Mouse (Mus musculus) R1 (cell line): ENCODE measurements around the gene Ss18l2.

Experiments used
- DNase-seq: peaks from one replicate; pipeline ENCODE4 v3.0.0-alpha.2; 2018; ENCODE audit warnings: low read depth, low spot score

The Ss18l2 gene

GRCm38 (mm10) chr9:121704261-121704645, 5.9 kb upstream of the Ss18l2 start:
- no peak for DNase-seq

GRCm38 (mm10) chr9:121704646-121705625, 5.2 kb upstream of the Ss18l2 start, which contains the start of gene Sec22c:
Gene Sec22c, minus strand, starts transcription at chr9:121705490.
- peak; percentile 95 for DNase-seq

GRCm38 (mm10) chr9:121706029-121706675, 4.0 kb upstream of the Ss18l2 start:
- DNase-seq, result no peak

- DNase-seq, result no peak
Observed at GRCm38 (mm10) chr9:121707801-121708200, 2.3 kb upstream of the Ss18l2 start.

- DNase-seq, result peak; percentile 17
Observed at GRCm38 (mm10) chr9:121708506-121709486, 1.3 kb upstream of the Ss18l2 start.

GRCm38 (mm10) chr9:121710584-121710975, 451 bp downstream of the Ss18l2 start:
- no peak for DNase-seq

GRCm38 (mm10) chr9:121717048-121717447, 6.9 kb downstream of the Ss18l2 start:
- no peak for DNase-seq

GRCm38 (mm10) chr9:121718070-121718705, 8.1 kb downstream of the Ss18l2 start:
- peak; percentile 29 for DNase-seq

GRCm38 (mm10) chr9:121718792-121719318, 8.7 kb downstream of the Ss18l2 start, which contains the start of gene Nktr:
Gene Nktr, plus strand, starts transcription at chr9:121719169.
- DNase-seq, result peak; percentile 98

GRCm38 (mm10) chr9:121719347-121720331, 9.5 kb downstream of the Ss18l2 start:
- DNase-seq, result peak; percentile 57

GRCm38 (mm10) chr9:121740490-121740889, 30.4 kb downstream of the Ss18l2 start:
- DNase-seq, result no peak

- DNase-seq, result no peak
Observed at GRCm38 (mm10) chr9:121741168-121741567, 31.0 kb downstream of the Ss18l2 start.

- no peak for DNase-seq
Observed at GRCm38 (mm10) chr9:121744051-121744450, 33.9 kb downstream of the Ss18l2 start.

- DNase-seq, result no peak
Observed at GRCm38 (mm10) chr9:121752774-121753173, 42.6 kb downstream of the Ss18l2 start.

- no peak for DNase-seq
Observed at GRCm38 (mm10) chr9:121754624-121755023, 44.5 kb downstream of the Ss18l2 start.

GRCm38 (mm10) chr9:121756785-121757184, 46.7 kb downstream of the Ss18l2 start:
- no peak for DNase-seq

- DNase-seq, result no peak
Observed at GRCm38 (mm10) chr9:121757432-121757831, 47.3 kb downstream of the Ss18l2 start.

- no peak for DNase-seq
Observed at GRCm38 (mm10) chr9:121757835-121758814, 48.0 kb downstream of the Ss18l2 start.
